Comparison of ENCODE assay signal across 14 mouse cellular contexts in the genomic region with DNA sequence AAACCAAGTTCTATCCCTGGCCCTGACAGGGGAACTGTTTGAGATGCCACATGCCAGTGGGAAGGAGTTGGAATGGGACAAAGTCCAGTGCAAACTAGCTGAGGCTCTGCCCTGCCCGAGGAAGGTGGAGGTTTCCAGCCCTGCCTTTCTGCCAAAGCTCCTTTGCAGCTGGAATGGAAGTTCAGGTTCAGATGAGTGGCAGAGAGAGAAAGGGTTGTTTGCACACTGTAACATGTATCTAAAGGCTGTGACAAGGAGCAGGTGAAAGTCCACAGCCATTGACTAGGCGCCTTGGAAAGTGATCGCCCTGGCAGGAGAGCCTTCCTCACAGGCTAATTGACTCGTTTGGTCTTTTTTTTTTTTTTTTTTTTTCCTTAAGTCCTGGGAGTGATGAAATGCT. TPM values are rescaled to one million over a fixed set of nuclear protein-coding genes. Genes with fewer than 3 reads are reported as not detected.
A peak's percentile ranks its signal among the peaks of the same experiment; 100 is the strongest.
DNase-seq lines count a peak whose midpoint lies in the region; ATAC-seq and TF ChIP-seq lines count a peak whose summit lies in the region.
"Had no signal": no experiment of that assay in that cellular context is flagged by ENCODE, and none has a peak within 500 bp of the region (broad histone marks: within the 10 kb centered on the region; RNA-seq: fewer than 3 reads in every experiment).

No protein-coding gene starts in this region.

- H3K4me3 ChIP-seq in kidney, embryonic 14.5 days (ENCODE audit: low read length) = no peak overlapping the region
- H3K4me3 ChIP-seq in kidney, postnatal 0 days (replicated peaks; ENCODE audit: low read depth, low read length) = no peak overlapping the region
- no peak overlapping the region for H3K4me3 ChIP-seq in stomach, embryonic 16.5 days (replicated peaks; ENCODE audit: low read length)
- H3K4me3 ChIP-seq: heart, embryonic 13.5 days; limb, embryonic 10.5 days had no signal

- no peak overlapping the region for H3K27ac ChIP-seq in kidney, embryonic 14.5 days (ENCODE audit: low read depth, low read length)
- 0 out of 2 replicates have a peak overlapping the region, but pooled peaks have one; percentile 14 for H3K27ac ChIP-seq in kidney, postnatal 0 days
- H3K27ac ChIP-seq in stomach, embryonic 16.5 days (ENCODE audit: low read length) = peak overlapping the region; percentile 37; the same call in 1 of the 2 replicates
- H3K27ac ChIP-seq: heart, embryonic 13.5 days; limb, embryonic 10.5 days had no signal

- H3K9ac ChIP-seq in kidney, embryonic 14.5 days (ENCODE audit: low read depth, low read length) = no peak overlapping the region
- no peak overlapping the region for H3K9ac ChIP-seq in kidney, postnatal 0 days (ENCODE audit: low read depth, low read length)
- no peak overlapping the region for H3K9ac ChIP-seq in stomach, embryonic 16.5 days (ENCODE audit: low read length)
- H3K9ac ChIP-seq: heart, embryonic 13.5 days had no signal

- no peak overlapping the region for H3K4me2 ChIP-seq in kidney, embryonic 14.5 days (replicated peaks; ENCODE audit: low read depth, low read length)
- no peak overlapping the region for H3K4me2 ChIP-seq in kidney, postnatal 0 days (ENCODE audit: low read length)
- H3K4me2 ChIP-seq in stomach, embryonic 16.5 days (ENCODE audit: low read depth, low read length) = no peak overlapping the region
- H3K4me2 ChIP-seq: heart, embryonic 13.5 days had no signal

- intact Hi-C loops in left cerebral cortex, postnatal 36 days (cut with DNase I) = no loop called here

- DNase-seq in kidney, adult 11 months = peak; percentile 82
- DNase-seq in kidney, adult 18-20 months = peak; percentile 68
- no peak for DNase-seq in kidney, postnatal 0 days (ENCODE audit: low spot score)
- DNase-seq in natural killer cell, adult 2 months (ENCODE audit: low spot score in 2 of 2) = no peak
- no peak for DNase-seq in left cerebral cortex, postnatal 36 days (ENCODE audit: low spot score in 2 of 2)
- DNase-seq: cerebellum, postnatal 10 days; gastrocnemius, postnatal 14 days; lung, postnatal 36 days; midbrain, embryonic 14.5 days had no signal

- no peak for TF ChIP-seq CTCF in kidney, postnatal 0 days (IDR thresholded peaks at IDR 0.05; ENCODE audit: low read depth)

- peaks cover 8% of the 10 kb centered on the region; the same call in 1 of the 2 replicates for H3K4me1 ChIP-seq in kidney, embryonic 14.5 days (ENCODE audit: control insufficient read depth, insufficient read depth, low read length)
- H3K4me1 ChIP-seq in kidney, postnatal 0 days (replicated peaks; ENCODE audit: insufficient read depth, low read length) = 0 out of 2 replicates have a peak, but pooled peaks cover 5% of the 10 kb centered on the region
- H3K4me1 ChIP-seq in stomach, embryonic 16.5 days (ENCODE audit: control insufficient read depth, insufficient read depth, low read length) = 0 out of 2 replicates have a peak, but pooled peaks cover 11% of the 10 kb centered on the region

- 27% methylated on average over 4 of the region's 4 CpGs for WGBS in kidney, embryonic 14.5 days
- 33% methylated on average over 4 of the region's 4 CpGs for WGBS in kidney, postnatal 0 days
- 36% methylated on average over 4 of the region's 4 CpGs for WGBS in stomach, embryonic 16.5 days

- no peaks in the 10 kb centered on the region for H3K9me3 ChIP-seq in kidney, embryonic 14.5 days (ENCODE audit: control insufficient read depth, low read length)
- H3K9me3 ChIP-seq in kidney, postnatal 0 days (replicated peaks; ENCODE audit: low read length) = no peaks in the 10 kb centered on the region
- H3K9me3 ChIP-seq in stomach, embryonic 16.5 days (replicated peaks; ENCODE audit: control insufficient read depth, low read length) = no peaks in the 10 kb centered on the region
- H3K9me3 ChIP-seq: heart, embryonic 13.5 days; limb, embryonic 10.5 days had no signal

- ATAC-seq in kidney, embryonic 14.5 days (ENCODE audit: low FRiP score, low TSS enrichment) = no peak
- no peak for ATAC-seq in kidney, postnatal 0 days (replicated peaks; ENCODE audit: low FRiP score, low read depth)
- peak; percentile 72 for ATAC-seq in stomach, embryonic 16.5 days (ENCODE audit: insufficient read depth, low FRiP score)
- ATAC-seq: CD4-positive, CD25-positive, alpha-beta regulatory T cell, adult 4 months had no signal

- H3K36me3 ChIP-seq in kidney, embryonic 14.5 days (ENCODE audit: control insufficient read depth, insufficient read depth, low read length) = no peaks in the 10 kb centered on the region
- H3K36me3 ChIP-seq in kidney, postnatal 0 days (ENCODE audit: insufficient read depth, low read length) = no peaks in the 10 kb centered on the region
- H3K36me3 ChIP-seq in stomach, embryonic 16.5 days (ENCODE audit: control insufficient read depth, insufficient read depth, low read length) = no peaks in the 10 kb centered on the region
- H3K36me3 ChIP-seq: heart, embryonic 13.5 days; limb, embryonic 10.5 days had no signal

- H3K27me3 ChIP-seq in kidney, embryonic 14.5 days (ENCODE audit: control insufficient read depth, insufficient read depth, low read length) = no peaks in the 10 kb centered on the region
- H3K27me3 ChIP-seq in kidney, postnatal 0 days (ENCODE audit: insufficient read depth, low read length) = no peaks in the 10 kb centered on the region
- no peaks in the 10 kb centered on the region for H3K27me3 ChIP-seq in stomach, embryonic 16.5 days (ENCODE audit: control insufficient read depth, insufficient read depth, low read length)
- H3K27me3 ChIP-seq: heart, embryonic 13.5 days had no signal

RNA-seq across cellular contexts. Expression of a gene that starts 28.3 kb away (rescaled TPM):
- 18.1 and 23.2 TPM in 2 replicates for polyA plus RNA-seq in kidney, embryonic 14.5 days (2014; fragmentation: Nextera tagmentation; extraction: Ambion mirVana)
- 14.6 and 15.9 TPM in 2 replicates for polyA plus RNA-seq in kidney, postnatal 0 days (2015; fragmentation: Nextera tagmentation; extraction: Ambion mirVana)
- polyA plus RNA-seq in stomach, embryonic 16.5 days (2015; fragmentation: Nextera tagmentation; extraction: Ambion mirVana) = 15.7 and 15.9 TPM in 2 replicates
- total RNA-seq in left cerebral cortex, postnatal 36 days (2021) = 10 to 100 TPM; 27.9 to 36.6 TPM

Comparison
In these comparisons a context has a peak if more than half of its experiments do, and no peak if none do; other contexts are left out.
1. DNase-seq: peak in kidney, adult 11 months (single experiment) and kidney, adult 18-20 months (single experiment); none in kidney, postnatal 0 days (single experiment), natural killer cell, adult 2 months (0 of 2) and left cerebral cortex, postnatal 36 days (0 of 2).